Mouse (Mus musculus): Measurements from ENCODE around the gene Il9r.

Il9r gene

GRCm38 (mm10) chr11:32198256-32198955, 1.7 kb downstream of the Il9r start:
- no peak for DNase-seq

GRCm38 (mm10) chr11:32197766-32198165, 2.3 kb downstream of the Il9r start:
- DNase-seq: no peak

GRCm38 (mm10) chr11:32196727-32197126, 3.4 kb downstream of the Il9r start:
- no peak for DNase-seq

GRCm38 (mm10) chr11:32195867-32196540, 4.1 kb downstream of the Il9r start:
- no peak for DNase-seq

- no peak for DNase-seq
Measured at GRCm38 (mm10) chr11:32194626-32195025, 5.5 kb downstream of the Il9r start.

GRCm38 (mm10) chr11:32194086-32194485, 6.0 kb downstream of the Il9r start:
- DNase-seq: no peak

GRCm38 (mm10) chr11:32193156-32193555, 6.9 kb downstream of the Il9r start:
- no peak for DNase-seq

GRCm38 (mm10) chr11:32190603-32191110, 9.4 kb downstream of the Il9r start:
- no peak for DNase-seq

GRCm38 (mm10) chr11:32190119-32190518, 10.0 kb downstream of the Il9r start:
- no peak for DNase-seq

- DNase-seq: no peak
Measured at GRCm38 (mm10) chr11:32189434-32189833, 10.6 kb downstream of the Il9r start.

GRCm38 (mm10) chr11:32188881-32189280, 11.2 kb downstream of the Il9r start:
- no peak for DNase-seq

- no peak for DNase-seq
Measured at GRCm38 (mm10) chr11:32187256-32187655, 12.8 kb downstream of the Il9r start.

GRCm38 (mm10) chr11:32186031-32186430, 14.0 kb downstream of the Il9r start:
- no peak for DNase-seq

GRCm38 (mm10) chr11:32184469-32184868, 15.6 kb downstream of the Il9r start:
- no peak for DNase-seq

- peak; percentile 96 for DNase-seq
Measured at GRCm38 (mm10) chr11:32181973-32182868, 17.9 kb downstream of the Il9r start.

- DNase-seq: no peak
Measured at GRCm38 (mm10) chr11:32181246-32181645, 18.8 kb downstream of the Il9r start.

- DNase-seq: no peak
Measured at GRCm38 (mm10) chr11:32178506-32178905, 21.6 kb downstream of the Il9r start.

- no peak for DNase-seq
Measured at GRCm38 (mm10) chr11:32166683-32167082, 33.4 kb downstream of the Il9r start.

- DNase-seq: peak; percentile 96
Measured at GRCm38 (mm10) chr11:32161922-32162804, 37.9 kb downstream of the Il9r start.

- DNase-seq: peak; percentile 47
Measured at GRCm38 (mm10) chr11:32161500-32161899, 38.6 kb downstream of the Il9r start.

- DNase-seq: no peak
Measured at GRCm38 (mm10) chr11:32160341-32160740, 39.7 kb downstream of the Il9r start.

GRCm38 (mm10) chr11:32159176-32159575, 40.9 kb downstream of the Il9r start:
- DNase-seq: no peak

Measured in right cerebral cortex, postnatal 4 days (tissue).